Mouse (Mus musculus) cerebellum, adult 2 months (tissue): ENCODE results near the gene Serpina10.

ENCODE experiments used
- CTCF ChIP-seq: fragments of 200-500 bp; IDR thresholded peaks from 2 replicates; pipeline ENCODE4 v1.5.1; 2011; ENCODE audit warnings: low read depth, mild to moderate bottlenecking, control low read depth, low read length, moderate library complexity, borderline replicate concordance; ENCODE audit not compliant: insufficient read depth
- POLR2A ChIP-seq: fragments of 200-500 bp; IDR thresholded peaks from 2 replicates; pipeline ENCODE4 v1.6.1; 2011; ENCODE audit warnings: low read length, control low read depth, borderline replicate concordance; ENCODE audit not compliant: insufficient read depth

DNA sequence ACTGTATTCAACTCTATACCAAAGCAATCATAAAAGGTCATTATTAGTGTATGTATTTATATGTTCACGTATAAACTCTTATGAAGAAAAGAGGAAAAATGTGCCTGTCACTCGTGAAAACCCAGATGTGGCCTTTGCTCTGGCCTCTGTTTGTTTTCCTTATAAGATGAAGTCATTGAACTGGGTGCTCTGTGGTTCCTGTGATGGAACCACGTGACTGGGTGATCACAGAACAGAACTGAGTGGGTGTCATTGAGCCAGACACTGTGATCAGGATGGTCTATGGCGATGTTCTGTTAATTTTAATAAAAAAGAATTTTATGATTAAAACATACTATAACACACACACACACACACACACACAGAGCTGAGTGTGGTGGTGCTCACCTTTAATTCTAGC, 15.5 kb downstream of the Serpina10 start:
- TF ChIP-seq CTCF = no peak
- no peak for TF ChIP-seq POLR2A
